ENCODE assay signal across 12 mouse cellular contexts in genomic region chr17:85867945-85868616, GRCm38 (mm10).
A peak's percentile ranks its signal among the peaks of the same experiment; 100 is the strongest.
DNase-seq lines count a peak whose midpoint lies in the region; ATAC-seq lines count a peak whose summit lies in the region.
"Had no signal": no experiment of that assay in that cellular context is flagged by ENCODE, and none has a peak within 500 bp of the region (broad histone marks: within the 10 kb centered on the region; RNA-seq: fewer than 3 reads in every experiment).

No protein-coding gene starts in this region.

- peak; percentile 67 for DNase-seq in adrenal gland, postnatal 14 days
- DNase-seq in adrenal gland, adult 2 months: no peak
- no peak for DNase-seq in neural tube, embryonic 10.5 days (ENCODE audit: extremely low spot score, low spot score)
- peak; percentile 48 to 72 for DNase-seq in kidney, postnatal 25 days
- DNase-seq in layer of hippocampus, adult 9-10 months (ENCODE audit: low spot score): no peak
- DNase-seq in adrenal gland, adult 18-20 months (ENCODE audit: low spot score in 2 of 2): no peak
- DNase-seq: spleen, adult 18-20 months had no signal

- H3K27me3 ChIP-seq in neural tube, embryonic 14.5 days (ENCODE audit: control insufficient read depth, insufficient read depth, low read length): no peaks in the 10 kb centered on the region
- H3K27me3 ChIP-seq in stomach, embryonic 15.5 days (replicated peaks): 0 out of 2 replicates have a peak, but pooled peaks cover 2% of the 10 kb centered on the region

- no peak overlapping the region for H3K27ac ChIP-seq in neural tube, embryonic 14.5 days (ENCODE audit: low read depth, low read length)
- H3K27ac ChIP-seq in stomach, embryonic 15.5 days: 0 out of 2 replicates have a peak overlapping the region, but pooled peaks have one; percentile 9
- H3K27ac ChIP-seq: intestine, embryonic 15.5 days had no signal

- ATAC-seq in neural tube, embryonic 14.5 days (ENCODE audit: low read depth): peak; percentile 28; the same call in 1 of the 2 replicates
- ATAC-seq in stomach, embryonic 15.5 days (ENCODE audit: insufficient read depth, low FRiP score, low read depth): peak; percentile 48
- ATAC-seq: Patski had no signal

- no peaks in the 10 kb centered on the region for H3K4me1 ChIP-seq in neural tube, embryonic 14.5 days (ENCODE audit: control insufficient read depth, insufficient read depth, low read length)
- H3K4me1 ChIP-seq in stomach, embryonic 15.5 days: peaks cover 15% of the 10 kb centered on the region

- H3K9me3 ChIP-seq in neural tube, embryonic 14.5 days (ENCODE audit: control insufficient read depth, low read length): no peaks in the 10 kb centered on the region
- H3K9me3 ChIP-seq in stomach, embryonic 15.5 days: no peaks in the 10 kb centered on the region
- H3K9me3 ChIP-seq: intestine, embryonic 15.5 days had no signal

- no peak overlapping the region for H3K9ac ChIP-seq in neural tube, embryonic 14.5 days (replicated peaks; ENCODE audit: low read depth, low read length)
- H3K9ac ChIP-seq in stomach, embryonic 15.5 days: no peak overlapping the region
- H3K9ac ChIP-seq: intestine, embryonic 15.5 days had no signal

- no peaks in the 10 kb centered on the region for H3K36me3 ChIP-seq in neural tube, embryonic 14.5 days (ENCODE audit: control insufficient read depth, insufficient read depth, low read length)
- H3K36me3 ChIP-seq in stomach, embryonic 15.5 days: no peaks in the 10 kb centered on the region
- H3K36me3 ChIP-seq: intestine, embryonic 15.5 days had no signal

- H3K4me3 ChIP-seq in neural tube, embryonic 14.5 days (ENCODE audit: low read depth, low read length): no peak overlapping the region
- no peak overlapping the region for H3K4me3 ChIP-seq in stomach, embryonic 15.5 days (replicated peaks)
- H3K4me3 ChIP-seq: intestine, embryonic 15.5 days; myocyte had no signal

- H3K4me2 ChIP-seq in neural tube, embryonic 14.5 days (ENCODE audit: low read depth, low read length): no peak overlapping the region
- H3K4me2 ChIP-seq in stomach, embryonic 15.5 days: no peak overlapping the region
- H3K4me2 ChIP-seq: intestine, embryonic 15.5 days had no signal

- 86% methylated on average over 12 of the region's 12 CpGs for WGBS in neural tube, embryonic 14.5 days
- WGBS in stomach, embryonic 15.5 days: 68% methylated on average over 12 of the region's 12 CpGs

Comparison
In these comparisons a context has a peak if more than half of its experiments do, and no peak if none do; other contexts are left out.
1. DNase-seq: peak in adrenal gland, postnatal 14 days (single experiment) and kidney, postnatal 25 days (2 of 2); none in adrenal gland, adult 2 months (single experiment), neural tube, embryonic 10.5 days (single experiment), layer of hippocampus, adult 9-10 months (single experiment) and adrenal gland, adult 18-20 months (0 of 2).